Mouse (Mus musculus) heart, postnatal 36 days (tissue): ENCODE measurements around the gene Col13a1. TPM values are rescaled to one million over a fixed set of nuclear protein-coding genes. Genes with fewer than 3 reads are reported as not detected.

Source experiments
- DNase-seq, 2 experiments: peaks; one replicate each; pipeline ENCODE4 v3.0.0; 2021 to 2022
- intact Hi-C: fragments of 180-260 bp; cut with DNase I; formaldehyde crosslinking; loops from one replicate; pipeline ENCODE4 v1.15.1; 2025
- total RNA-seq, 2 experiments: library from RNA; stranded (reverse); gene quantifications; 2 replicates each; pipeline ENCODE4 v1.2.3; 2021

Col13a1 gene
- total RNA-seq, 2 experiments from 2014 or later = 0.65 to 0.97 TPM

- intact Hi-C loops = no loop called here
- no peak for DNase-seq
Measured at GRCm38 (mm10) chr10:61834288-61834687, 144.6 kb downstream of the Col13a1 start.

DNA sequence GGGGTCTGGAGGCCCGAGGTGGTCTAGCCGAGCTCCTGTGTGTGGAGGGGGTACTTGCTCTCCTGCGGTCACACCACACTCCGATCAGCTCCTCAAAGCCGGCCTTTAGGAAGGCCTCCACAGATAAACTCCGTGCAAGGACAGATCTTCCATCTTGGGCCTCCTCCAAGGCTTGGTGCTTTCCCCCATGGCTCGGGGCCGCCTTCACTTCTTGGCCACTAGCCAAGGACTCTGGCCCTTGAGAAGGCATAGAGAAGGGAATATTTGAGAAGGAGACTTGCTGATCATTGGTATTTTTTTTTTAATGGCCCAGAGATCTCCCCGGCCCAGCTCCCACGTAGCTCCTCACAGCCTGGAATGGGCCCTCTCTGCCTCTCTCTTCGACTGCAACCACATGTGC, 146.2 kb downstream of the Col13a1 start:
- intact Hi-C loops = no loop called here
- DNase-seq = no peak

- intact Hi-C loops = no loop called here
- no peak for DNase-seq
Measured at GRCm38 (mm10) chr10:61831741-61832140, 147.2 kb downstream of the Col13a1 start.

DNA sequence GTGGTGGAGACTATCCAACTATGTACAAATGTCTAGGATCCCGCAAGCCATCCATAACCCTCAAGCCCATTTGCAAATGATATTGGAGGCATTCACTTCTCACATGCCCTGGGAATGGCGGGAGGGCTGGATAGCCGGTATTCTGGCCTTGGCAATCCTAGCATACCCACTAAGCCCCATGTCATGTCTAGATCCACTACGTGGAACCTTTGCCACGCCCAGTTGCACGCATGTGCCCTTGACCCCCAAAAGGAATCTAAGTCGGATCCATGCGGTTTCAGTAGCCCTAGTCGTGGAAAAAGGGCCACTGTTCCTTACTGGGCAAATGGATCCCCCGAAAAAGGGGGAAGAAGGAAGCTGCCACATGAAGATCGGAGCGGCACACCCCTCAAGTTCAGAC, 147.7 kb downstream of the Col13a1 start:
- intact Hi-C loops = no loop called here

DNA sequence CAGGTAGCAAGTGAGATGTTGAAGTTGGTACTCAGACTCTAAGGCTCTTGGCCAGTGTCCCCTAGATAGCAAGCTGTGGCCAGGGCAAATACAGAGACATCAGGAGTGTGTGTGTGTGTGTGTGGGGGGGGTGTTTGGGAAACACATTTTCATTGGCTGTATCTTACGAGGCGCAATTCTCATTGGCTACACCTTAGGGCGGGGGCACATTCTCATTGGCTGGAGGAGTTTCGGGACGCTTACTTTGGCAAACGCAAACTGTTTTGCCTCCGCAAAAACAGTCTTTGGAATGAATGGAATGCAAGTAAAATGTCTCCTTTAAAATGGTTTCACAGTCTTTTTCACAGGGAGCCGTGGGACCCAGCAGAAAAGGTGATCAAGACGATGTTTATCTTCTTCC, 148.1 kb downstream of the Col13a1 start:
- no peak for DNase-seq
- intact Hi-C loops = no loop called here

More for the DNA sequence above, 147.7 kb downstream of the Col13a1 start:
- DNase-seq = no peak

DNA sequence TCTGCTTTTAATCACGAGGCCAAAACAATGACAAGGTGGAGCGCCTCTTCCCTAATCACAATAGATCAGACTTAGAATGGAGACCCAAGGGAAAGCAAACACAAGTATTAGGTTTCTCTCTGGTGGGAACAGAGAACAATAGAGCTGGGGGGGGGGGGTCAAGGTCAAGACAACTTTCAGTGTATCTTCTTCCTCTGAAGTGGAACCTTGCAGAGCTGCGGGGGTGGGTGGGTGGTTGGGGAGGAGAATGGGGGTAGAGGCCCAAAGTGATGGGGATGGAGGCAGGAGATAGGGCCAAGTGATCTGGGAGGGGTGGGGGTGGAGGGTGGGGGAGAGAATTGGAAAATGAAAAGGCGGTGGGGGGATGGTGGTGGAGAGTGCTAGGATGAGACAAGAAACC, 149.9 kb downstream of the Col13a1 start:
- intact Hi-C loops = no loop called here
- DNase-seq = no peak

DNA sequence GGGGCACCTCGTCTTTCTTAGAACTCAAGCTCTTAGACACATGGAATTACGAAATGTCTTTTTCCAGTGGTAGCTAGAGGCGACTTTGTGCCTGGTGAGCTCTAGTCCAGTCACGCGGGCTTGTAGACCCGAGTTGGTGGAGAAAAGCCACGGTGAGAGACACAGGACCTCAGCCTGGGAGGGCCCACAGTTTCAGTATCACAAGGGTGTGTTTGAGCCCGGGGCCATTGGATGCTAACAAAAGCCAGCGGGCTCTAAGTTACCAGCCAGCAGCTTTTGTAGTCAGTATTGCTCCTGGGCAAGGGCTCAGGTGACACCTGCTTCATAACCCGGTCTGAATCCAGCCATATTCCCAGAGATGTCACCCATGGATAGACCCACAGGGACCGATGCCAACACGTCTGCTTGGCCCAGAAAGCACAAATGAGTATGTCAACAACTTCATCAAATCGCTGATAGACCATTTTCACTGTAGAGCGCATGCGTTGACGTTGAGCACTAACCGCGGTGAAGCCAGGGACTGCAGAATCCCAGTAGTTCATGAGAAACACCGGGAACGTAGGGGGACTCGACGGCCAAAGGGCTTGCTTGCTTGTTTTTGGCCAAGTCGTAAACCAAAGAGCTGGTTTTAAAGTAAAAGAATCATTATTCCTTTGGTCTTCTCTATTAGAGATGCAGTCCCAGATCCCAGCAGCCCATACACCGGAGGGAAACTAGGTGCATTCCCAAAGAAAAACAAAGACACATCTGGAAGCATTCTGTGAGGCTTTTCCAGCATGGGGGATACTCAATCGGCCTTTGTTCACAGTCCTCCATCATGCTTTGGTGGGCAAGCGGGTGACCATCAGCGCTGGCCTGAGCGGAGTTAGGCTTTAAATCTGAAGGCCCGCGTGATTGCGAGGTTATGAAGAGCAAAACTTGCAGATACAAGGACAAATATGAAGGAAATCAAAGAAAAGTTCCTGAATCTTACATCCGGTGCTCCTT, 150.7 kb downstream of the Col13a1 start:
- DNase-seq = no peak
- intact Hi-C loops = no loop called here

DNA sequence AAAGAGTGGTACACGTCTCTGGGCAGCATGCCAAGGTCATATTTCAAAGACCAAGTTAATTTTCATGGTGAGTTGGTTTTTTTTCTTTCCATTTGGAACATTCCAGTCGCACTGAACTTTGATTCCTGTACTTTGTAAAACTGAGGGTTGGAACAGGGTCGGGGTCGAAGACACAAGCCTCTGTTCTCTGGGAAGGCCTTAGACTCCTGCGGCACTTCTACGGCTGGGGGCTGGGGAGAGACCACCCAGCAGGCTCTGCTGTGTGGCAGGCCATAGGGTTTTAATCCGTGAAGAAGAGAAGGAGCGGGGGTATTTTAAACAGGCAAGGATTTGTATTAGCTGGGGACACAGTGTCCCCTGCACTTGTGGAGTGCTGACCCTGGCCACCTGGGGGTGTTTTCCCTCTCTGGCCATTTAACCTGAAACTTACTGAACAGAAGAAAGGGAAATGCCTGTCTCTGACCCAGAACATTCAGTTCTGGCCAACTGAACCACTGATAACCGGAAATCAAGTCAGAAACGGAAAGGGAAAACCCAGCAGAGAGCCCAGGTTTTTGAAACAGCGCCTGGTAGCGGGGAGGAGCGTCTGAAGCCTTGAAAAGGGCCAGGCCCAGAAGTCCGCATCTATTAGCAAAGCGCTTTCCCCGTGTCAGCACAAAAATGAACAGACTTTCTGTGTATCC, 152.0 kb downstream of the Col13a1 start:
- intact Hi-C loops = no loop called here
- no peak for DNase-seq

- intact Hi-C loops = no loop called here
- DNase-seq = no peak
Measured at GRCm38 (mm10) chr10:61825979-61826752, 152.7 kb downstream of the Col13a1 start.

DNA sequence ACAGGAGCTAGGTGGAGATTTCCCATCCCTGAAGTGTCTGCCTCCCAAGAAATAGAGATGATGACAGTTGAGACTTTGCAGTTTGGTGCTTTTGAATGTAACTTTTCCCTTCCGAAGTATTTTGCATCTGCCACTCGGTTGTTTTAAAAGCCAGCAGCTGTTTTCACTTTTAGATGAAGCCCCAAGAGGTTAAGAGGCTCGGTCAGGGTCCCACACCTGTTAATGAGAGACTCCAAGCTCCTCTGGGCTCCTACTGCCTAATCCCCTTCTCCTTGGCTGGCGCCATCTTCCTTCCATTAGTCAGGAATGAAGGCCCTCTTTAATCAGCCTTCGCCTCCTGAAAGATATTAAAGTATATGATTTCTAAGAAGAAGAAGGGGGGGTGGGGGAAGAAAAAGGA, 153.4 kb downstream of the Col13a1 start:
- intact Hi-C loops = no loop called here

GRCm38 (mm10) chr10:61823731-61824115, 155.2 kb downstream of the Col13a1 start:
- no peak for DNase-seq
- intact Hi-C loops = no loop called here

More for the DNA sequence above, 153.4 kb downstream of the Col13a1 start:
- DNase-seq = no peak

DNA sequence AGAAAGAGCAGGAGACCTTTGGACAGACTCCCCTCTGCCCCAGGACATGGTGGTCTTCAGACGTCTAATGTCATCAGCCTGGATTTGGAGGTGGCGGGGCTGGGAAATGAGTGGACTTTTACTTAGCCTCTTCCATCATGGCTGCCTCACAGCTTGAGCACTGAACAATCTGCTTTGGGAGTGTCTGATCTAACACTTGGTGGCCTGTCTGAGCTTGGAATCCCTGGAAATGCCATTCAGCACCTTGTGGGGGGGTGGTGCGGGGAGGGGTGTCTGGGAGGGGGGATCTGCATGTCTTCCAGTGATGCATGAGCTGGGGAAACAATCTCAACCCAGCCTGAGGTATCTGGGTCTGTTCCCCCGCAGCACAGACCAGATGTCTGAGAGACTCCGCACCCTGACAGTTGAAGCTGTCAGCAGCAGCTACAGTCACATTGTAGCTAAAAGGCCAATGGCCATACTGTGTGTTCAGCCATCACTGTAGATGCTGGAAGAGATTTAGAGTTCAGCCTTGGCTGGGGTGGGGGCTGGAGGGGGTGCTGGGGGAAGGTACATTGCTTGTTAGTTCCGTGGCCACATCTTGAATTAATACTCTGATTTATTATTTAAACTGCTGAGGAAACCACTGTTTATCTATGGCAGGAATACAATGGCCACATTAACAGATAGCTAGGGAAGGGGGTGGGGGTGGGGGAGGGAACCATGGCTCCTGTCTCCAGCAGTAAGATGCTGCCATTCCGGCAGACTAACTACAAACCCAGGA, 155.8 kb downstream of the Col13a1 start:
- no peak for DNase-seq
- intact Hi-C loops = no loop called here

- intact Hi-C loops = no loop called here
Measured at GRCm38 (mm10) chr10:61820050-61820449, 158.9 kb downstream of the Col13a1 start.

GRCm38 (mm10) chr10:61811987-61812386, 166.9 kb downstream of the Col13a1 start:
- no peak for DNase-seq
- intact Hi-C loops = no loop called here

More at GRCm38 (mm10) chr10:61820050-61820449, 158.9 kb downstream of the Col13a1 start:
- no peak for DNase-seq

DNA sequence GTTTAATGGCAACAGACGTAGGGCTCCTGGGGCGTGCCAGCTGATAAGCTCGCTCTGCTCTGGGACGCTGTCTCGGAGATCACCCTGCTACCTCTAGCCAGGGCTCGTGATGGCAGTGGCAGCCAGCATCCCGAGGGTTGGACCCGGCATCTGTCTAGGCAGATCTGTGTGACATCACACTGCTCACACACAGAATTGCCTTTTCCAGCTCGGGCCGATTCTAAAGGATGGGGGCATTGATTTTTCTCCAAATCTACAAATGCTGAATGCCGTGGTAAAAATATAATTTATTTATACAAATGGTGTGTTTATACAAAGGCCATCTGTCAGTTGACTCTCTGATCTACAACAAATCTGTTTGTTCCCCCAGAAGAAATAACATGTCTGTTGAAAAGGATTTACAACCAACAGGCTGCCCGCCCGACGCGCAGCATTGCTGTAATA, 180.8 kb downstream of the Col13a1 start:
- intact Hi-C loops = no loop called here
- DNase-seq = no peak

DNA sequence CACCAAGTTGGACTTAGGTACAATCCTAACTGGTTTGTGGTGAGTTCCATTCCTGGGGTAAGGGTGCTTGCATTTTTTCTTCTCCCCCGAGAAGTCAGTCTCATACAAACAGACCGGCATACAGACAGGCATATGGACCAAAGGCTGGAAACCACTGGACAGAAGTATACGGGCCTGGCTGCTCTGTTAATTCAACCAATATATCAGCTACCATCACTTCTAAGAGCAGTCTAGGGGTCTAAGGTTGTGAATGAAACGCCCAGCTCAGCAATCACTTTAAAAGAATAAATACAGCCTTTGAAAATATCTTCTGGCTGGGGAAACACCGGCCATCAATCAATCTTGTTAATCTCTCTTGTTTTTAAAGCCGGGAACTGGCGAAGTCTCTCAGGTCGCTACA, 183.4 kb downstream of the Col13a1 start:
- DNase-seq = no peak
- intact Hi-C loops = no loop called here

- intact Hi-C loops = no loop called here
- no peak for DNase-seq
Measured at GRCm38 (mm10) chr10:61794971-61795370, 183.9 kb downstream of the Col13a1 start.

DNA sequence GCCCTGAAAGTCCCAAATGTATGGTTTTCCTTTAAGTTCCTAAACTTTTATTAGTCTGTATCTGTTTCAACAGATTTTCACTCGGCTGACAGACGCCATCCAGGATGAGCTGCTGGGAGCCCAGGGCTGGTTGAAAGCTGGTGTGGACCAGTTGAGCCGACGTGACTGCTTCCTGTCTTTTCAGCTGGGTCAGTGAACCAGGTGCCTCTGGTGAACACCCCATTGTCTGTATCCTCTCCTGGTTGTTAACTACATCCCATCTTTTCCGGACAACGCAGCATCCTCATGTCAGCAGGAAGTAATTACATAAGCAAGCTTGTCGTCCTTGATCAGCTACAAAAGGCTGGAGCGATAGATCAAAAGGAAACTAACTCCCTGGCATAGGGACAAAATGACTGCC, 185.9 kb downstream of the Col13a1 start:
- intact Hi-C loops = no loop called here
- DNase-seq = no peak

DNA sequence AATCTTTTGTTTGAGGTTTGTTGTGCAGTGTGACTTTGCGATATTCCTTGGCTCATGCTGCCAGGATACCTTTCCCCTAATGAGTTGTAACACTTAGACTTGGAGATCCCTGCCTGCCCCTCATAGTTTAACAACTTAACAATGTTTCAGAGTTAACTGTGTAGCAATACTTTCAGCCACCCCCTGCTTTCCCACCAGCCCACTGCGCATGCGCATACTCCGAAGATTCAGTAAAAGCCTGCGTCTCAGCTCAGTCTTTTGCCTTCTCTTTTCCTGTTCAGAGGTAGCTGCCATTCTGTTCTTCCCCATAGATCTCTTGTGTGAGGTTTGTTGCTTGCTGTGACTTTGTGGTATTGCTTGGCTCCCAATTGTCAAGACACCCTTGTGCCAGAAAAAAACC, 190.4 kb downstream of the Col13a1 start:
- DNase-seq = no peak
- intact Hi-C loops = no loop called here
